Mouse (Mus musculus) bone marrow macrophage, adult 2 months (primary cell): ENCODE results near the gene Tmc8.
"Not testable (repeated sequence)": the region's sequence is repeated elsewhere in the genome, so short reads cannot be mapped to it uniquely, and the experiment has no call there.

Source experiments
- CTCF ChIP-seq: IDR thresholded peaks from 2 replicates; pipeline ENCODE4 v1.5.1; 2012; ENCODE audit warnings: low read depth, mild to moderate bottlenecking, low read length, moderate library complexity
- POLR2A ChIP-seq: IDR thresholded peaks from 2 replicates; pipeline ENCODE4 v1.6.1; 2012; ENCODE audit warnings: mild to moderate bottlenecking, low read depth, low read length, borderline replicate concordance

DNA sequence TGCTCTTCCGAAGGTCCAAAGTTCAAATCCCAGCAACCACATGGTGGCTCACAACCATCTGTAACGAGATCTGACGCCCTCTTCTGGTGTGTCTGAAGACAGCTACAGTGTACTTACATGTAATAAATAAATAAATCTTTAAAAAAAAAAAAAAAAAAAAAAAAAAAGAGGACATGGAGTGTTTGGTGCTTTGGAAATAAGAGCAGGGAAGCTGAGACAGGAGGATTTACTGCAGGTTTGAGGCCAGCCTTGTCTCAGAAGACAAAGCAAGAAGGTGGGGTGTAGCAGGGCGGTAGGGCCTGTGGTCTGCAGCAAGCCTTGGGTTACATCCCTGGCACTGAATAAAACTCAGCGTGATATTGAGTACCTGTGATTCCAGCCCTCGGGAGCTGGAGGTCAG is 51.6 kb downstream of the Tmc8 start:
- TF ChIP-seq CTCF, POLR2A: not testable (repeated sequence)
